Mouse (Mus musculus): ENCODE measurements around the gene Prpf31. TPM values are rescaled to one million over a fixed set of nuclear protein-coding genes. Genes with fewer than 3 reads are reported as not detected.

The Prpf31 gene
- polyA plus RNA-seq, 1 experiment, result 42.4 TPM

- WGBS, result 1% methylated on average over 11 of the region's 11 CpGs
- H3K27ac ChIP-seq (ENCODE audit: control insufficient read depth, insufficient read depth, low read length), result no peak overlapping the region
- no peaks in the 10 kb centered on the region for H3K27me3 ChIP-seq (ENCODE audit: control insufficient read depth, insufficient read depth, low read length)
- H3K4me3 ChIP-seq (ENCODE audit: control insufficient read depth, insufficient read depth, low read length), result peak overlapping the region; percentile 1; the same call in 1 of the 2 replicates
- H3K36me3 ChIP-seq (ENCODE audit: control insufficient read depth, insufficient read depth, low read length), result peaks cover 3% of the 10 kb centered on the region; the same call in 1 of the 2 replicates
- no peak for TF ChIP-seq CTCF (IDR thresholded peaks at IDR 0.05; ENCODE audit: borderline replicate concordance, control insufficient read depth, extremely low read depth, insufficient read depth, low read length, poor library complexity)
- TF ChIP-seq POLR2A (IDR thresholded peaks at IDR 0.05; ENCODE audit: control insufficient read depth, extremely low read depth, insufficient read depth, low read length, poor library complexity), result no peak
- H3K4me1 ChIP-seq (replicated peaks; ENCODE audit: control insufficient read depth, insufficient read depth, low read length), result peaks cover 18% of the 10 kb centered on the region
- DNase-seq, result peak; percentile 96
Observed at GRCm38 (mm10) chr7:3644348-3644671, 14.5 kb downstream of the Prpf31 start.

GRCm38 (mm10) chr7:3644672-3645487 is 15.1 kb downstream of the Prpf31 start, which contains the start of gene Cnot3:
TSS of gene Cnot3 (plus strand) at chr7:3645268.
- H3K4me1 ChIP-seq (replicated peaks; ENCODE audit: control insufficient read depth, insufficient read depth, low read length), result peaks cover 18% of the 10 kb centered on the region
- peak; percentile 20; the same call in 1 of the 2 replicates for TF ChIP-seq CTCF (IDR thresholded peaks at IDR 0.05; ENCODE audit: borderline replicate concordance, control insufficient read depth, extremely low read depth, insufficient read depth, low read length, poor library complexity)
- peak; percentile 84 for TF ChIP-seq POLR2A (IDR thresholded peaks at IDR 0.05; ENCODE audit: control insufficient read depth, extremely low read depth, insufficient read depth, low read length, poor library complexity)
- peak; percentile 96 for DNase-seq
- H3K36me3 ChIP-seq (ENCODE audit: control insufficient read depth, insufficient read depth, low read length), result peaks cover 3% of the 10 kb centered on the region; the same call in 1 of the 2 replicates
- H3K27ac ChIP-seq (ENCODE audit: control insufficient read depth, insufficient read depth, low read length), result peak within 1 kb of the TSS; percentile 86
- WGBS, result under 1% methylated on average over 58 of the region's 58 CpGs
- no peaks in the 10 kb centered on the region for H3K27me3 ChIP-seq (ENCODE audit: control insufficient read depth, insufficient read depth, low read length)
- H3K4me3 ChIP-seq (ENCODE audit: control insufficient read depth, insufficient read depth, low read length), result peak within 1 kb of the TSS; percentile 92

GRCm38 (mm10) chr7:3645488-3646025 is 15.8 kb downstream of the Prpf31 start:
- Histone ChIP-seq H3K27ac (ENCODE audit: control insufficient read depth, insufficient read depth, low read length) (peak overlapping the region; percentile 86), H3K27me3 (ENCODE audit: control insufficient read depth, insufficient read depth, low read length) (no peaks in the 10 kb centered on the region), H3K4me1 (replicated peaks; ENCODE audit: control insufficient read depth, insufficient read depth, low read length) (peaks cover 18% of the 10 kb centered on the region), H3K4me3 (ENCODE audit: control insufficient read depth, insufficient read depth, low read length) (peak overlapping the region; percentile 92), H3K36me3 (ENCODE audit: control insufficient read depth, insufficient read depth, low read length) (peaks cover 3% of the 10 kb centered on the region; the same call in 1 of the 2 replicates)
- WGBS, result under 1% methylated on average over 54 of the region's 58 CpGs
- TF ChIP-seq CTCF (IDR thresholded peaks at IDR 0.05; ENCODE audit: borderline replicate concordance, control insufficient read depth, extremely low read depth, insufficient read depth, low read length, poor library complexity) (0 out of 2 replicates have a peak, but pooled peaks have one; percentile 7), POLR2A (IDR thresholded peaks at IDR 0.05; ENCODE audit: control insufficient read depth, extremely low read depth, insufficient read depth, low read length, poor library complexity) (no peak; the same call in 1 of the 2 replicates)
- DNase-seq, result no peak

- WGBS, result 6% methylated on average over 9 of the region's 9 CpGs
- H3K27ac ChIP-seq (ENCODE audit: control insufficient read depth, insufficient read depth, low read length), result peak overlapping the region; percentile 42
- TF ChIP-seq POLR2A (IDR thresholded peaks at IDR 0.05; ENCODE audit: control insufficient read depth, extremely low read depth, insufficient read depth, low read length, poor library complexity), result no peak
- TF ChIP-seq CTCF (IDR thresholded peaks at IDR 0.05; ENCODE audit: borderline replicate concordance, control insufficient read depth, extremely low read depth, insufficient read depth, low read length, poor library complexity), result no peak
- H3K4me3 ChIP-seq (ENCODE audit: control insufficient read depth, insufficient read depth, low read length), result peak overlapping the region; percentile 92
- no peaks in the 10 kb centered on the region for H3K27me3 ChIP-seq (ENCODE audit: control insufficient read depth, insufficient read depth, low read length)
- H3K4me1 ChIP-seq (replicated peaks; ENCODE audit: control insufficient read depth, insufficient read depth, low read length), result peaks cover 18% of the 10 kb centered on the region
- H3K36me3 ChIP-seq (ENCODE audit: control insufficient read depth, insufficient read depth, low read length), result peaks cover 6% of the 10 kb centered on the region
- DNase-seq, result no peak
Observed at GRCm38 (mm10) chr7:3646188-3646587, 16.4 kb downstream of the Prpf31 start.

- peaks cover 11% of the 10 kb centered on the region for H3K36me3 ChIP-seq (ENCODE audit: control insufficient read depth, insufficient read depth, low read length)
- 45% methylated on average over 4 of the region's 4 CpGs for WGBS
- no peak overlapping the region; the same call in 1 of the 2 replicates for H3K4me3 ChIP-seq (ENCODE audit: control insufficient read depth, insufficient read depth, low read length)
- no peak for DNase-seq
- no peak overlapping the region for H3K27ac ChIP-seq (ENCODE audit: control insufficient read depth, insufficient read depth, low read length)
- TF ChIP-seq CTCF (IDR thresholded peaks at IDR 0.05; ENCODE audit: borderline replicate concordance, control insufficient read depth, extremely low read depth, insufficient read depth, low read length, poor library complexity), result no peak
- no peak for TF ChIP-seq POLR2A (IDR thresholded peaks at IDR 0.05; ENCODE audit: control insufficient read depth, extremely low read depth, insufficient read depth, low read length, poor library complexity)
- no peaks in the 10 kb centered on the region for H3K27me3 ChIP-seq (ENCODE audit: control insufficient read depth, insufficient read depth, low read length)
- H3K4me1 ChIP-seq (replicated peaks; ENCODE audit: control insufficient read depth, insufficient read depth, low read length), result peaks cover 18% of the 10 kb centered on the region
Observed at GRCm38 (mm10) chr7:3646641-3647040, 16.9 kb downstream of the Prpf31 start.

GRCm38 (mm10) chr7:3656966-3657365 is 27.2 kb downstream of the Prpf31 start:
- Histone ChIP-seq H3K4me1 (replicated peaks; ENCODE audit: control insufficient read depth, insufficient read depth, low read length) (no peaks in the 10 kb centered on the region), H3K4me3 (ENCODE audit: control insufficient read depth, insufficient read depth, low read length) (no peak overlapping the region), H3K27ac (ENCODE audit: control insufficient read depth, insufficient read depth, low read length) (no peak overlapping the region), H3K27me3 (ENCODE audit: control insufficient read depth, insufficient read depth, low read length) (no peaks in the 10 kb centered on the region), H3K36me3 (ENCODE audit: control insufficient read depth, insufficient read depth, low read length) (peaks cover 98% of the 10 kb centered on the region)
- 93% methylated on average over 4 of the region's 4 CpGs for WGBS
- TF ChIP-seq CTCF (IDR thresholded peaks at IDR 0.05; ENCODE audit: borderline replicate concordance, control insufficient read depth, extremely low read depth, insufficient read depth, low read length, poor library complexity) (no peak), POLR2A (IDR thresholded peaks at IDR 0.05; ENCODE audit: control insufficient read depth, extremely low read depth, insufficient read depth, low read length, poor library complexity) (no peak)
- no peak for DNase-seq
